Mouse (Mus musculus) bone marrow, adult 2 months (tissue): ENCODE results near the gene Fam234a.

Source experiments
- CTCF ChIP-seq: fragments of 200-500 bp; IDR thresholded peaks from 2 replicates; pipeline ENCODE4 v1.5.1; 2011; ENCODE audit warnings: low read length, control low read depth; ENCODE audit not compliant: control insufficient read depth, insufficient read depth
- POLR2A ChIP-seq: fragments of 200-500 bp; IDR thresholded peaks from 2 replicates; pipeline ENCODE4 v1.6.1; 2011; ENCODE audit warnings: low read depth, mild to moderate bottlenecking, control low read depth, low read length, borderline replicate concordance; ENCODE audit not compliant: control insufficient read depth

DNA sequence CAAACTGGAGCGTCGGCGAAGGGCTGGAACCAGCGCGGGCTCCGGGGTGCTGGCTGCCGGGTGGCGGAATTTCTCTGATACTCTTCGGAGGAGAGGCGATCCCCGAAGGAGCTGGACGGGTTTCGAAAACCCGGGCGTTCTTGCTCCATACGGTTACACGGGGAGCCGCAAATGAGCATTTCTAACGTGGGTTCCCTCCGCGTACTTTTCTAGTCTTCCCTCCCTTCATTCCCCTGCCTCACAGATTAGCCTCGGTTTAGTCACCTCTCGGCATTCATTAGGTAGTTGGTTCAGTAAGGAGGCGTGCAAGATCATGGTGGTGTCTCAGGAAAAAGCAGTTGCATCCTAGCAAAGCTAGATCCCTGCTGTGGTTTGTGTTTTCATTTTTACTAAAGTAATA, 9.4 kb upstream of the Fam234a start:
- TF ChIP-seq POLR2A = no peak
- TF ChIP-seq CTCF = no peak
